Mouse (Mus musculus): Measurements from ENCODE around the gene Cnn3.

The Cnn3 gene

DNA sequence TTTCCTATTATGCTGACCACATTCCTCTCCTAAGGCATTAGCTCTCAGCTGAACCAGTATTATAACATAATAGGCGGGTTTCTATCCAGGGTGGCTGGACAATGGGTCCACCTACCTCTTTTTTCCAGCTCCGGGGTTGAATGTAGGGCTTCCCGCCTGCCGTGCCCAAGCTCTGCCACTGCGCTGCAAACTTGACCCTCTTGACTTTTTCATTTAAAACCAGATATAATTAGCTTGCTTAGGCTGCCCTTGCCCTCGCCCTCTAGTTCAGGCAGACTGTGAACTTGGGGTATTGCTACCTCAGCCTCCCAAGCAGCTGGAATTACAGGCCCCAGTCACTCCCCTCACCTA, 8.1 kb upstream of the Cnn3 start:
- DNase-seq (ENCODE audit: low spot score in 2 of 2): no peak

DNA sequence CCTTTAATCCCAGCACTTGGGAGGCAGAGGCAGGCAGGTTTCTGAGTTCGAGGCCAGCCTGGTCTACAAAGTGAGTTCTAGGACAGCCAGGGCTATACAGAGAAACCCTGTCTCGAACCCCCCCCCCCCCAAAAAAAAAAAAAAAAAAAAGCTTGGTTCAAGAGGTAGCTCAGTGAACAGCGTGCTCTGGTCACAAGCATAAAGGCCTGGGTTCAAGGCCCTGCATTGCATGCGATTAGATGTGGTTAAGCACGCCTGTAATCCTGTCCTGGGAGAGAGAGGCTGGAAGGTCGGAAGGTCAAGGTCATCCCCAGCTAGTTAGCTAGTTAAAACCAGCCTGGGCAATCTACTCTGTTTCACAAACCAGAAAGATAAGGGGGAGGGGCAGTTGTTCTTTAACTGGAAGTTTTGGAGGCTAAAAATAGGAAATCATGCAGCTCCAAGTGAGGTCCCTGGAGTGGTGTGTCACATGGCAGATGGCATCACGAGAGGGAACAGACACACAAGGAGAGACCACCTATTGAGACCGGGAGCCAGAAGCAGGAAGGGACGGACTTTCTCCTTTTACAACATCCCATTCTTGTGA, 7.4 kb upstream of the Cnn3 start:
- DNase-seq (ENCODE audit: low spot score in 2 of 2): no peak

DNA sequence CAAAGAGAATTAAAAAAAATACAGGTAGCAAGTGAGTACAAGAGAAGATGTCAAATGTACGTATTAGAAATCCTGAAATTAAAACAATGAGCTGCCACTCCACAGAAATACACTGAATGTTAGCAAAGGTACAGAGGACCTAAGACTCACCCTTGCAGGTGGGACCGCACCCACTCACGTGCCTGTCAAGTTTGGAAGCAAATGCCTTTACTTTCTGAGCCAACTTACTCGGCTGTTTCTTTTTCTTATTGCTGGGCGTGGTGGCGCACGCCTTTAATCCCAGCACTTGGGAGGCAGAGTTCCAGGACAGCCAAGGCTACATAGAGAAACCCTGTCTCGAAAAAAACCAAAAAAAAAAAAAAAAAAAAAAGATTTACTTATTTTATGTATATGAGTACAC, 3.9 kb upstream of the Cnn3 start:
- DNase-seq (ENCODE audit: low spot score in 2 of 2): no peak

DNA sequence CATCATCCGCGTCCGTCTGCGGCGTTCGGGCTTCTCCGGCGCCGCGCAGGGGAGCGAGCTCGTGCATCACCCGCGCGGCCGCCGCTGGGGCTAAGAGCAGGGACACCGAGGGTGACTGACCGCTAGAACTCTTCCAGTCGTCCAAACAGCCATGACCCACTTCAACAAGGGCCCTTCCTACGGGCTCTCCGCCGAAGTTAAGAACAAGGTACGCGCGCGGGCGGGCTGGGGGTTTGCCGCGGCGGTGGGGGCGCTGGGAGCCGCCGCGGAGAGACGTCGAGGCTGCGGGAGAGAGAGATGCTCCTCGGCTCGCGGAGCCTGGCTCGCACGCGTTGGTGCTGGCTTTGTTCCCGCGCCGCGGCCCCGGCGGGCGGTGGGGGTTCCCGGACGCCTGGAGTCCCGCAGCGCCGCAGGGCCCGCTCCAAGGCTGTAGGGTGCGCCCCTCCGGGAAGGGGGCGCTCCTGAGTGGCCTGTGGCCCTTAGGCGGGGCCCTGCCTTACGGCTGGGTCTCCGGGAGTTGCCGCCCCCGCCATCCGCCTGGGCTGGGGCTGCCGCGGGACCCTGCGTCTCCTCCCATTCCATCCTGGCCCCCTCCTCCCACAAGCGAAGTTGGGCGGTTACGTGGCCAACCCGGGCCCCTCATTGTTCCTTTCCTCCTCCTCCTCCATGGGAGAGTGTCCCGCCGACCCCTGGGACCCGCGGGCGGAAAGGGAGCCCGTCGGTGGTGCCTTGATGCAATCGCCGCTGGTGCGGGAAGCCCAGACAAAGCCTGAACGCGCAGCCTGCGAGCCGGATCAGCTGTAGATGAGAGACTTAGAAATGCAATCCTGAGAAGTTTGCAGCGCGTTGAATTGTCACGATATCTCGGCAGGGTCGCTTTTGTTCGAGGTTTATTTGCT, 573 bp downstream of the Cnn3 start:
- peak; percentile 77 for DNase-seq (ENCODE audit: low spot score in 2 of 2)

DNA sequence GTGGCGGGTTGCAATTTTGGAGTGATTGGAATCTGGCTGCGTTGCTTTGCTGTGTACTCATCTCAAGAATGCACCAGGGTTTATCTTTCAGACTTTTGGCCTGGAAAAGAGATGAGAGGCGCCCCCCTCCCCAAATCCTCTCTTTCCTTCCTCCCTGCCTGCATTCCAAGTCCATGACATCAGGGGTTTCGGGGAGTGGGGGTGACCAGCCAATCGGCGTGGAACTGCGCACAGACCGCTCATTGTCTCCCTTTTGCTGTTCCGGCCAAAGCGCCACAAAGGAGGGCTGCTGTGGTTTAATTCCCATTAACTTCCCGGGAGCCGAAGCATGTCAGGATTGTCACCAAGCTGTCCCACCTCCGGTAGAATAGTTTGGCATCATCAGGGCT, 1.2 kb downstream of the Cnn3 start:
- no peak for DNase-seq (ENCODE audit: low spot score in 2 of 2)

DNA sequence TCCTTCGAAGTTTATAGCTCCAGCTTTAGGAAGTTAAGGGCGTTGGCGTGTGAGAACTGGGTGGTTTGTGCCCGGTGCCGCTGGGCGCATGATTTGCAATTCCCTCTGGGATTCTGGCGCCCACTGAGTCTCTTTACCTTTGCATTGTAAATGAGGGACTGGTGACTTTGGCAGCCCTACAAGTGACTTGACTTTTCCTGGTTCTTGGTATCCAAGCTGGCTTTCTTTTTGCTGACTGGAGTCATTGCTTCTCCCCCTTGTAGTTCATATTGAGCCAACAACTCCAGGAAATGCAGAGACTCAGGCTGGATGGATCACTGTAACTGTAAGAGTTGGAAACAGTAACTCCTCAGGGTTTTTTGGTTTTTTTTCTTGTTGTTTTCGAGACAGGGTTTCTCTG, 1.9 kb downstream of the Cnn3 start:
- DNase-seq (ENCODE audit: low spot score in 2 of 2): peak; percentile 53 to 56

DNA sequence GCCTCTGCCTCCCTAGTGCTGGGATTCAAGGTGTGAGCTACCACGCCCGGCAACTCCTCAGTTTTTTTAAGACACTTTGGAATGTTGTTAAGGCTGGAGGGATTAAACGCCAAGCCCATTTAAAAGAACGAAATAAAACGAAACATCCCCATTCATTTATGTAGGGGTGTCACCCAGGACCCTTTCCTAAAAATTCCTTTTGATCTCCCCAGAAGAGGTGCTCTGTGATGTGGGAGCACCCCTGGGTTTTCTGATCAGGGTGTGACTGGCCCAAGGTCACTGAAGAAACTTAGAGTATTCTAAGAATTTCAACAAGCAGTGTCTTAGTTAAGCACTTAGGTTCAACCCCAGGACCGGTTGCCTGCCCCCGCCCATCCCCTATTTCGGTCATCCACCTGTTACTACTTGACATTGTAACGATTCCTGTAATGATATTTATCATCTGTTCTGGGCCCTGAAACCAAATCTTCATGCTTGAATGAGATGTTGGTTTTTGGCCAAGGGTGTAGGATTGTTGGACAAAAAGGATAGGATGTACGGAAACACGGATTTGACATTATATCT, 2.5 kb downstream of the Cnn3 start:
- no peak for DNase-seq (ENCODE audit: low spot score in 2 of 2)

DNA sequence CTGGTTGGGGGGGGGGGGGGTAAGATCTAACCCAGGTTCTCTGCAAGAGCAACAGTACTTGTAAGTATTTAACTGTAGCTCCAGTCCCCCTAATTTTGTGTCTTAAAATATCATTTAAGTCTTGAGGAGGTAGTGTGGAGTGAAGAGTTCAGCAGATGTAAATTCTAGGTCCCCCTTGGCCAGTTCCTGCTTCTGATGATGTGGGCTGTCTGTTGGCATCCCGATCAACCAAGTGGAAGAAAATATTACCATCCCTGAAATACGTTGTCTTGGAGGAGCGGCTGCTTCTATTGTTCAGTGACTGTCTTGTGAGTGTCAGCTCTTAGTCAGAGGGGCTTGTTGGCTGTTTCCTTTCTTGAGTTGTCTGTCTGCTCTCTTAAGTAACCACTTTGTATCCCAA, 3.2 kb downstream of the Cnn3 start:
- DNase-seq (ENCODE audit: low spot score in 2 of 2): no peak

DNA sequence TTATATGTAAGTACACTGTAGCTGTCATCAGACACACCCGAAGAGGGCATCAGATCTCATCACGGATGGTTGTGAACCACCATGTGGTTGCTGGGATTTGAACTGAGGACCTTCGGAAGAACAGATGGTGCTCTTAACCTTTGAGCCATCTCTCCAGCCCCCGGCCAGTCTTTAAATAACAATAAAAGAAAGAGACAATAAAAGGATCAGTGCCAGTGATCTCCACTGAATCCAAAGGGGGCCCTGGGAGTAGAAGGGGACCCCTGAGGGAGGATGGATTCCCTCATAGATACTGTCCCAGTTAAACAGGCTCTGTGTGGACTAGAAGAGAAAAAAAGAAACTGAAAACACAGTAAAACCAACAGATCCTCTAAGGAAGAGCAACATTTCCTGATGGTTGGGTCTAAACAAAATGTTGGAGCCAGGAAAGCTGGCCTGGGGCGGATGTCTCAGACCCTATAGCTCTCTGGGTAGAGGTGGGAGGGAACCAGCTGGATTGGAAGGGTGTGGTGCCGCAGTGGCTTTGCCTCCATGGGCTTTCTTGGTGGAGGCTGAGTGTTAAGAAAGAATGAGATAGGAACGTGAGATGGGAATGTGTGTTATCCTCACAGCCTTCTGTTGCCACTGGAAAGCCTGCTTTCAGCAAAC, 4.1 kb downstream of the Cnn3 start:
- no peak for DNase-seq (ENCODE audit: low spot score in 2 of 2)

DNA sequence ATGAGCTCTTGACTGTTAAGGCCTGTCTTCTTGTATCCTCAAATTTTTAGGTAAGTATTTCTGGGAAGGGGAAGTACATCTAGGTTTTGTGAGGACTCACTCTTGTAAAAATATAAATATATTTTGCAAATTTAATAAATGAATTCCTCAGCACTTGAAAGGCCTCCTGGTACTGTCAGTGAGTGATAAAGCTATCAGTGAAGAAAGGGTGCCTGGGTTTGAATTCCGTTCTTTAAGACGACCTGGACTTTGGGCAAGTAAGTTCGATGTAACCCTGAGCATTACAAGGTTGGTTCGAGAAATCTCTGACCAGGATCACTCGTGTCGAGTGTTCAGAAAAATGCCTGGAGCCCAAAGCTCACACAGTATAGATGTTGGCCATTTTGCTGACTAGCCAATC, 7.1 kb downstream of the Cnn3 start:
- no peak for DNase-seq (ENCODE audit: low spot score in 2 of 2)

DNA sequence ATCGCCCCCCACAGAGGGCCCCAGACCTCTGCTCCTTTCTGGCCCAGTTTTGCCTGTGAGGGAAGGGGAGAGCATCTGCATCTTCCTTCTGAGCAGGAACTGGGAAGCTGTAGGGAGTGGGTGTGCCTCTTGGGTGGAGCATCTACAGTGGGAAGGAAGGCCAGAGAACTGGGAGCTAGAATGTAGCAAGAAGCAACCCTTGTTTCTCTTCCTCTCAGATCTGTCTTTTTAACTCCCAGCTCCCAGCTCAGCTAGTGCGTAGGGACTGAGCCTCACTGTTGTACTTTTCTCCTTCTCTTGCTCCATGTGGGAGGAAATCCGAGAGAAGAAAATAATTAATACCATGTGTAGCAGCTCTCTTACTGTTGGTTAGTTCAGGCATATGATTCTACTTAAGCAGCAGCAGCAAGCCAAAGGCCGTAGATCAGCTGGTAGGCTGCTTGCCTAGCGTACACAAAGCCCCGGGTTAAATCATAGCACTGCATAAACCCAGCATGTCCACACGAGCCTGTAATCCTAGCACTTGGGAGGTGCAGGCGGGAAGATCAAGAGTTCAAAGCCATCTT, 7.8 kb downstream of the Cnn3 start:
- DNase-seq (ENCODE audit: low spot score in 2 of 2): no peak

DNA sequence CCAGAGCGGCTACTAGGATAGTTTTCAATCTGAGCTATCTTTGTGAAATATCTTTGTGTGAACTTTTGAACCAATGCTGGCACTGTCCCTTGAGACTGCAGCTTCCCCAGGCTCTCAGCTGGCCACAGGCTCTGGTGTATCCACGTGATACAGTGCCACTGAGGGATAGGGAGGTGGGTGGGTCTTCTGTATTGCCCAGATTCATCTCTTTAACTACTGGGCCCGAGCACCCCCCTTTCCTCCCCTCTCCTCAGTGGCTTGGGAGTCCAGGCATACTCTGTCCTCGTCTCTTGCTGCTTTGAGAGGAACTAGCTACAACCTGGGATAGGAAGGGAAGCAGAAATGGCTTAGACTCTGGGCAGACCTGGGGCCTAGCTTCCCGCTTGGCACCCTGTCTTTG, 9.0 kb downstream of the Cnn3 start:
- DNase-seq (ENCODE audit: low spot score in 2 of 2): no peak

DNA sequence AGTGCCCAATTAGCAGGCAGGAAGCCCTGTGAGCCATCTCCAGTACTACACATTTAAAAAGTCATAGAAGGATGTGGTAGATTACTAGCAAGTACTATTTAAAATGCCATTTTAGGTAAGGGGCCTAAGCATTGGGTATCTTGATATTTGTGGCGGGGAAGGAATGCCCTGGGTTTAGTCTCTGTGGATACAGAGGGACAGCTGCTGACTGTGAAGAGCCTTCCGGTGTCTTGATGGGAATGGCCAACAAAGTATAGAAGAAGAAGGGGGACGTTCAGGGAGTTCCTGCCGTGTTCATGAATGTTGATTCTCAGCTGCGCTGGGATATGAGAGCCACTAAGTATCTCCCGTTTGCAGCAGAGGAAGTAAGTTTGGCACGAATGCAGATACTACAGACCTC, 10.8 kb downstream of the Cnn3 start:
- DNase-seq (ENCODE audit: low spot score in 2 of 2): no peak

DNA sequence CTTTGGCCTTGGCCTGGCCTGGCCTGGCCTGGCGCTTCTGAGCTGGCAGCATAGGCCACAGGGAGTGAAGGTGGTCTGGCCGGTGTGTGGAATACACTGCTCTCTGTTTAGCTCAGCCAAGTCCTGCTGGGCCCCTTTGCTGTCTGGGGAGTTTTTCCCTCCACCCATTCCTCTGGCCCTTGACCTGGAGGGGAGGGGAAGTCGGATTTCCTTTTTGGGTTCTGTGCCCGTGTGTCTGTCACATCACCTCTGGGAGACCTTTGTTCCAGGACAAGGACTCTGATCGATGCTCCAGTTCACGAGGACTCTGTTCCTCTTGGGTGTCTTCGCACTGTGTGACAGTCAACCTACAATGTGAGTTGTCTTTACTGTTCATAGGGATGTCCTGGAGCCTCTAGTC, 11.7 kb downstream of the Cnn3 start:
- DNase-seq (ENCODE audit: low spot score in 2 of 2): no peak

DNA sequence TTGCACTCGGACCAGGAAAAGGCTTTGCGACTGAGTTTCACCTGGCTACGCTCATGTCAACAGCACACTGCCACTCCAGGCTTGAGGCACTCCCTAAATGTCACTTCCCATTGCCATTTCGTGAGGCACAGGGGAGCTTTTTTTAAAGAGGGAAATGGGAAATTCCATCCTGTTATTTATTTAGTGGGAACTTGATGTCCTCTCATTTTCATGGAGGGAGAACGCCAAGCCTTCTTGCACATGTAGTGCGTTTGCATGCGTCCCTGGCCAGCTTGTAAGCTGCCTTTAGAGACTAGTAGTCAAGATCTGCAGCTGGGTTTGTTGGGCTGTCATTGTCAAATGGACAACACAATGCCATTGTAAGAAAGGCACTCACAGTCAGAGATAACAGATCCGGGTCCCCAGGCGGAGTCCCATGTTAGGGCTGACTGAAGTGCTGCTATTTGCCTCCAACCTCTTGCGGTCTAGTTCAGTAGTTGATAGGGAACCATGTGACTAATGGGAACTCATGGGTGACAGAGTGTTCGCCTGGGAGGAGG, 13.4 kb downstream of the Cnn3 start:
- DNase-seq (ENCODE audit: low spot score in 2 of 2): no peak

DNA sequence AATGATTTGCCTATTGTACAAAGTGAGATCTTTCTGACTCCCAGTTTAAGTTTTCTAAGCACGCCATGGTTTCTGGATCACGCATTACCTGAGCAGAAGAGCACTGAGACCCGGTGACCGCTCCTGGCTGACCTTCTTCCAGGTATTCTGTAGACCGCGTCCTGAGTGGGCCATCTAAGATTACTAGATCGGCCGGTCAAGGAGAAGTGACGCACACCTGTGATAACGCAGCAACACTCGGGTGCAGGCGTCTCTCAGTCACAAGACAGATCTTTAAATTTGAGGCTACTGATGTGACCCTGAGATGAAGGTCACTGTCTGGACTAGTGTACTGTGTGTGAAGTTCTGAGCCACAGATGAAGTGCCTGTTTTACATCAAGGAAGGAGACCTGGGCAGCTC, 15.2 kb downstream of the Cnn3 start:
- no peak for DNase-seq (ENCODE audit: low spot score in 2 of 2)

DNA sequence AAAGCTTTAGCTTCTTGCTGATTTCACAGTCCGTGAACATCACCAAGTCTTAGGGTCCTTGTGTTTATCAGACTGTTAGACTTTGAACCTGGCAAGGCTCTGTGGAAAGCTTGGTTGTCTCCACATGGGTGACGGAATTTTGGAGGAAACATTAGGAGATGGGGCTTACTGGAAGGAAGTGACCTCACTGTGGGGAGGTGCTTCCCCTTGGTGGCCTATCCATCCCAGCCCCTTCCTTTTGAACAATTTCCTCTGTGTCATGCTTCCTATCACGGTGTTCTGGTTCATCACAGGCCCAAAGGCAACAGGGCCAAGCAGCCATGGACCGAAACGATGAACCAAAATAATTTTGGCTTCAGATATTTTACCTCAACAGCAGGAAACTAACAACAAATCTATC, 16.0 kb downstream of the Cnn3 start:
- DNase-seq (ENCODE audit: low spot score in 2 of 2): peak; percentile 20 to 31

DNA sequence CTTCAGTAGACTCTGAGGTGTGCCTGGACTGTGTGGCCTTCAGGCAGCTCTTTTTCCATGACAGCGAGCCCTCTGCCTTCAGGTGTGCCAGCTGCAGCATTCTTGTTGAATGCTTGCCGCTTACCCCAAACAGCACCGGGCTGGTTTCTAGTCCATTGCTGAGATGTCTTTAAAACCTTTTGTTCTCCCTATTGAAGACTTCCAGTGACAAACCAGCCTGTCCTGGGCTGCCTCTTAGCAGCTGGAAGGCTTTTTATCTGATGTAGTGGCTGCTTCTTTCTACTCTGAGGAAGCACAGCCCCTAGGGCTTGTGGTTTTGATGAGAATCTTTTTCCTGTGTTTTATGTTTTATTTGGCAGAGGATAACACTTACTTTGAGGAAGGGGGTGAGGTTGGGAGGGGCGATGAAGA, 17.6 kb downstream of the Cnn3 start:
- no peak for DNase-seq (ENCODE audit: low spot score in 2 of 2)

DNA sequence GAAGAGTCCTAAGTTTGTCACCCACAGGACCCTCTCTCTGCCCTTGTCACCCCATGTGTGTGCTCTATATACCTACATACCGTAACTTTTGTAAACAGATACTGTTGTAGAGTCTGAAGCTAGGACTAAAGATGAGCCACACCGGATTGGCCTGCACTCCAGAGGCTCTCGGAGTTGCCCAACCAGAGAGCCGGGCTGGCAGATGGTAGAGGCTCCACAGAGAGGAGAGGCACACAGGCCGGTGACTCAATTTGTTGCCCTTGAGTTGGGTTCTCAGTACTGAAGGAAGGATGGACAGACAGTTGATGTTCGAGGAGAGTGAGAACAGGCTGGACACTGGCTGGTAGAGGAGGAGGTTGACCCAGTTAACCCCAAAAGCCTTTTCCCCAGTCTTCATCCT, 18.1 kb downstream of the Cnn3 start:
- DNase-seq (ENCODE audit: low spot score in 2 of 2): no peak

DNA sequence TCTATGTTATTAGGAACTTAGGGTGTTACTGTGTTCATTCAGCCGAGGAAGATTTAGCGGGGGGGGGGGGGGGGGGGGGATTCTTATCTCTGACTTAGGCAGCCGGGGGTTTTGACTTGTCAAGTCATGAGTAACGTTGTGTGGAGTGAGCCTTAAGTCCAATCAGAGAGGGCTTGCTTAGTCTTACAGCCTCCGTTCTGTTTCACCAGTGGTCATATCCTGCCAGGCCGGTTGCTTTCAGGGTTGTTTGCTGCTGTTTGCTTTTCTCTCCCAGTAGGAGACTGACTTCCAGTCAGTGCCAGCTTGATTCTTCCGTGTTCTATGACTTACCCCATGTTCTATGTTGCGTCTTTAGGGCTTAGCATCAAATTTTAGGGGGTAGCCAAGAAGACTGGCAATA, 20.2 kb downstream of the Cnn3 start:
- DNase-seq (ENCODE audit: low spot score in 2 of 2): no peak

DNA sequence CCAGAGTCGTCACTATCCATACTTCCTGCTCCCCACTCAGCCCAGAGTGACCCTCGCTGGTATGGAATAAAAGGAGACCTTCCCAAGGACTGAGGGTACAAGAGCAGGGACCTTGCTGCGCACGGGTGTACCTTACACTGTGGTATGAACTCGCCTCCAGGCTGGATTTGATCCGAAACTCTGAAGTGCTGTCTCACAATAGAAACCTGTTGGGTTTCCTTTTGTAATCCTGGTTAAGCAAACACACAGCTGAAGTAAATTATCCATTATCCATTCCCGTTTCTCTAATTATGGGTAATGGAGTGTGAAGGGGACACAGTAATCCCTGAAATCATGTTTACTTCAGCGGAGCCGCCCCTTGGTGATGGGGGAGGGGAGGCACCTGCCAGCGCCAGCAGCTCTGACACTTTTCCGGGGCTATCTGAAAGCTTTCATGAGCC, 21.8 kb downstream of the Cnn3 start:
- DNase-seq (ENCODE audit: low spot score in 2 of 2): no peak

DNA sequence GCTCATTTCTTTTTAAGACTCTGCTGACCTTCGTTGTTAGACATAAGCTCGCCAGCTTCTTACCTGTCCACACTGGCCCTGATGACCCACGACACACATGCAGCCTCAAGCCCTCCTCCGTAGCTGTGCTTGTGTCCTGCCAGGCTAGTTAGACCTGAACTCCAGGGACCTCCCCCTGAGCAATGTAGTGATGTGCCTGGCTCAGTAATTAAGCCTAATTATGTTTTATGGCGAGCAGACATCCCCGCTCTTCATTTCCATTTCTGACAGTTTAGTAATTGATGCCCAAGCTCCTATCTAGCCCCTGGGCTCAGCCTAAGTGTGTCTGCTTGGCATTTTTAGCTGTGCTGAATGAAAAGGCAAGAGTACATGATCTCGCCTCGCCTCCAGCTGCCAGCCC, 22.3 kb downstream of the Cnn3 start:
- no peak for DNase-seq (ENCODE audit: low spot score in 2 of 2)
